Mouse (Mus musculus) megakaryocyte-erythroid progenitor cell, adult 5-6 weeks (primary cell): ENCODE results near the gene Gm42957. TPM values are rescaled to one million over a fixed set of nuclear protein-coding genes. Genes with fewer than 3 reads are reported as not detected.
"Not testable (repeated sequence)": the region's sequence is repeated elsewhere in the genome, so short reads cannot be mapped to it uniquely, and the experiment has no call there.

Source experiments
- ATAC-seq: replicated peaks from 2 replicates; pipeline ENCODE4 v1.8.0; 2016; ENCODE audit warnings: mild to moderate bottlenecking, inconsistent platforms; ENCODE audit not compliant: severe bottlenecking, poor library complexity, low FRiP score, low TSS enrichment
- total RNA-seq, 2 experiments: library from RNA; stranded (forward) in 1 of 2; stranded (reverse) in 1 of 2; fragments of 200-1000, 215-1000 nt in 1 of 2; fragments of >200 nt in 1 of 2; fragmentation: Nextera tagmentation in 1 of 2; gene quantifications; 2 replicates each; pipeline ENCODE4 v1.2.3; 2014 to 2017

The Gm42957 gene
- total RNA-seq, 2 experiments from 2014 or later, result 0.50 TPM; not detected in 1

GRCm38 (mm10) chr3:96606618-96607017 is 28.7 kb upstream of the Gm42957 start:
- no peak for ATAC-seq

DNA sequence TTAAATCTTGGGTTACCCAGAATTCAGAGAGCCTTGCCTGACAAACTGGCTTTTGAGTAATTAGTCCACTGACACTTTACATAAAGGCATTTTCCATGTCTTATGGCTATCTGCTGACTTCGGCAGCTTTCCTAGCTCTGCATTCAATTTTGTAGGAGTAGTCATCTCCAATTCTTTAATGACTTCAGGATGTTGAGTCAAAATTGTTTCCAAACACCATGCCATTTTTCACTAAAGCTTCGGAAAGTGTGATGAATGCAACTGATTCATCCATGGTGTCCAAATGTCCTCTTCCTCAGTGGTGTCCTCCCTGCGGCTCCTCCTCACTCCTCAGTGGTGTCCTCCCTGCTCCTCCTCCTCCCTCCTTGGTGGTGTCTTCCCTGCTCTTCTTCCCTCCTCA is 17.3 kb upstream of the Gm42957 start:
- no peak for ATAC-seq

DNA sequence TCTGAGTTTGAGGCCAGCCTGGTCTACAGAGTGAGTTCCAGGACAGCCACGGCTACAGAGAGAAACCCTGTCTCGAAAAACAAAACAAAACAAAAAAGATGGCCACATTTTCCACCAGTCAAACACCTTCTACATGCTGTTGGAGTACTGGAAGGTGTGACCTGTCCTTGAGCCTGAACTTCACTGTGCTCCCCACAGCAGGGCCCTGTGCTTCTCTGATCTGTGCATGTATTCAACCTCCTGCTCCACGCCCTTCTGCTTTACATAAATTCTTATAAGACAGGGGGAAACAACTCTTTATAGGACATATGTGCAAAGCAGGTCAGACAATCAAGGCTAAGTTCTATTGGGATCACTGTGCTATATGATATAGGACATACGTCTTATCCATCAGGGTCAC is 12.1 kb upstream of the Gm42957 start:
- no peak for ATAC-seq

DNA sequence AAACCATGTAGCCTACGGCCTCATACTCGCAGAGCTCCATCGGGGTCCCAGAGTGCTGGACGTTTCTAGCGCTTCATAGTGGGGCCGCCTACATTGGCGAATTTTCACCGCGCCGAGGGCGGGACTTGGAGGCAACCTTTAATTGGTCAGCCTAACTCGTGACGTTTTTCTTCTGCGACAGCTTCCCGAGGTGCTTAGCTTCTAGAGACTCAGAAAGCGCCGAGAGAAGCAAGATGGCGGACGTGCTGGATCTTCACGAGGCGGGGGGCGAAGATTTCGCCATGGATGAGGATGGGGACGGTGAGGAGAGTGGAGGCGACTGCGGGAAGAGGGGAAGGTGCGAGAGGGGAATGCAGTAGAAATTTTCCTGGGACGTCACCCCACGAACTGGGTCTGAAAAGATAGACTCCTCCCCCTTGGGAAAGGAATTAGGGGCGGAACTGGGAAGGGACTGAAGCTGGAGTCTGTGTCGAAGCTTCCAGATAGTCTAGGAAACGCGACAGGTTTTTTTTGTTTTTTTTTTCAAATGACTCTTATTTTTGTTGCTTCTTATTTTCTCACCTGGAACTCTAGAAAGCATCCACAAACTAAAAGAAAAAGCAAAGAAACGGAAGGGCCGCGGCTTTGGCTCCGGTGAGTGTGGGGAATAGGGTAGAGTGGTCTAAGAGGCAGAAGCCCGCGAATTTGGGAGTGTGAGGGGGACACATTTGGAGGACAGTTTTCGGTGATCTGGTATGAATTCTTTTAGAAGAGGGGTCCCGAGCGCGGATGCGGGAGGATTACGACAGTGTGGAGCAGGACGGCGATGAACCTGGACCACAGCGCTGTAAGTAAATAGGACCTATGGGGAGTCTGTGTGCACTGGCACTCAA is 5.3 kb upstream of the Gm42957 start, which contains the start of gene Rbm8a:
TSS of gene Rbm8a (plus strand) at position 205 of the 872 bp plus-strand sequence.
- ATAC-seq, result peak; percentile 95

GRCm38 (mm10) chr3:96632058-96632457 is 3.2 kb upstream of the Gm42957 start:
- ATAC-seq, result no peak

DNA sequence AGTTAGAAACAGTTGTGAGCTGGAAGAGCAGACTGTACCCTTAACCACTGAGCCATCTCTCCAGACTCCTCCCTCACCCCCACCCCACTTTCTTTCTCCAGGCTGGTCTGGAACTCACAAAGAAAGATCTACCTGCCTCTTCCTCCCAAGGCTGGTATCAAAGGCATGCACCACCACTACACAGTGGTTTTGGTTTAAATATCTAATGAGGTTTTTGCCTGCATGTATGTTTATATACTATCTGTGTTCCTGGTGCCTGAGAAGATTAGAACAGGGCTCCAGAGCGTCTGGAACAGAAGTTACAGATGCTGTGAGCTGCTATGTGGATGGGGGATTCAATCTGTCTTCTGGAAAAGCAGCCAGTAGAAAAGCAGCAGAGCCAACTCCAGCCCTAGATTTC is 1.3 kb upstream of the Gm42957 start:
- ATAC-seq, result no peak

DNA sequence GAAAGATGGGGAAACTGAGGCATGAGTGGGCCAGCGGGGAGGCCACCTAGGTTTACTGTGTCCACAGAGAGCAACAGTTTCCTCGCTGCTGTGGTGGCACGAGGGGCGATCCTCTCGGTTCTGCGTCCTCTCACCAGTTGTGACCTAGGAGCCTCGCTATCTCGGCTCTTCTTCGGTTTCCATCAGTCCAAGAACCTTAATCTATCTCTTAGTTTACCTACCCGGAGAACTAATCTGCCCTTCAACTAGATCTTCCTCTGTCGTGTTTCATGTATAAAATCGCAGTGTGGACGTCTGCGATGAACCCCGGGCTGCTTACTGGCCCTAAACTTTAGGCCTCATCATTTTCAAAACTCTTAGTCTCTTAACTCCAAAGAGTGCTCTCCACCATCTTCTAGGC is 632 bp downstream of the Gm42957 start:
- no peak for ATAC-seq

DNA sequence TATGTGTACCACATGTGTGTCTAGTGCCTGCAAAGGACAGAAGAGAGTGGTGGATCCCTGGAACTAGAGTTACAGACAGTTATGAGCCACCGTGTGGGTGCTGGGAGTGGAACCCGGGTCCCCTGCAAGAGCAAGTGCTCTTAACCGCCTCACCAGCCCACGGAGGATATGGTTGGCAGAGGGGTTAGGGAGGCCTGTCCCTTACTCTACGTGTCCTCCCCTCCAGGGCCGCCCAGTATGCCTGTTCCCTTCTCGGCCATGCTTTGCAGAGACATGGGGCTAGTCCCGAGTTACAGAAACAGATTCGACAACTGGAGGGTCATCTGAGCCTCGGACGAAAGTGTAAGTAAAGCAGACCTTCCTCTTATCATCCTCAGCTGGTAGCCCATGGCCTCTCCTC is 1.2 kb downstream of the Gm42957 start:
- ATAC-seq, result no peak

DNA sequence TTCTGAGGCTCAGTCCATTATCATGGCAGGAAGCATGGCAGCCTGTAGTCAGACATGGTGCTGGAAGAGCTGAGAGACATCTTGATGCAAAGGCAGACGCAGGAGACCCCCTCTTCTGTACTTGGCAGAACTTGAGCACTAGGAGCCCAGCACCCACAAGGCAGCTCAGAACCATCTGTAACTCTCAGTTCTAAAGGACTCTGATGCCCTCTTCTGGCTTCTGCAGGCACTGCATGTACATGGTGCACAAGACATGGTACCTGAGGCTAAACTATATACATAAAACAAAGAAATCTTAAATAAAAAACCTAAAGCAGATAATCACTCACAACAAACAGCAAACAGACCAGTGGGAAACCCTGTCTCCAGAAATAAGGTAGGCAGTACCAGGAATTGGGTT is 3.9 kb downstream of the Gm42957 start:
- peak; percentile 64 for ATAC-seq

- peak; percentile 48; the same call in 1 of the 2 replicates for ATAC-seq
Measured at GRCm38 (mm10) chr3:96645018-96645649, 9.9 kb downstream of the Gm42957 start, which contains the start of gene Itga10. Gene Itga10, plus strand, starts transcription at chr3:96645584.

- no peak for ATAC-seq
Measured at GRCm38 (mm10) chr3:96647365-96647764, 12.1 kb downstream of the Gm42957 start.

- no peak for ATAC-seq
Measured at GRCm38 (mm10) chr3:96660901-96661300, 25.6 kb downstream of the Gm42957 start.

DNA sequence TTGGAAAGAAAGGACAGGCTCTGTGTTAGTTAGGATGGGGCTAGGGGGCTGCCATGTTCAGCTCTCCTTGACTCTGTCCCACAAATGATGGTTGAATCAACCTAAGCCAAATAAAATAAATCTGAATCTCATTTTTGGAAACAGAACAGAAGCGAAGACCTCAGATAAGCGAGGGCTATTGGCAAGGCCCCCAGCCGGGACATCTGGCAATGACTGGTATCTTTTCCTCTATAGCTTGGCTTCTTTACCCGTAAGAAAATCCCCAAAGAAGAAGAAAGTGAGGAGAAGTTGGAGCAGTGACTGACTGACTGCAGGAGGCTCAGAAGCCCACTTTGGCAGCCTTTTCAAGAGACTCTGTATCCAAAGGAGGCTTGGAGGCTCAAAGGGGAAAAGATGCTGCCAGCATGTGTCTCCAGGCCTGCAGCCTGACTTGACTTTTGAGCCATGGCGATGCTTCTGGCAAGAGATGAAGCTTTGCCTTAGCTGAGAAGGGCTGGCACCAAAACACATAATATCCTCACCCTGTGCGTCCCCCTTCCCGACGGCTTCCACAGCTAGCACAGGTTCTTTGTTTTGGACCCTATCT is 27.6 kb downstream of the Gm42957 start:
- ATAC-seq, result no peak

DNA sequence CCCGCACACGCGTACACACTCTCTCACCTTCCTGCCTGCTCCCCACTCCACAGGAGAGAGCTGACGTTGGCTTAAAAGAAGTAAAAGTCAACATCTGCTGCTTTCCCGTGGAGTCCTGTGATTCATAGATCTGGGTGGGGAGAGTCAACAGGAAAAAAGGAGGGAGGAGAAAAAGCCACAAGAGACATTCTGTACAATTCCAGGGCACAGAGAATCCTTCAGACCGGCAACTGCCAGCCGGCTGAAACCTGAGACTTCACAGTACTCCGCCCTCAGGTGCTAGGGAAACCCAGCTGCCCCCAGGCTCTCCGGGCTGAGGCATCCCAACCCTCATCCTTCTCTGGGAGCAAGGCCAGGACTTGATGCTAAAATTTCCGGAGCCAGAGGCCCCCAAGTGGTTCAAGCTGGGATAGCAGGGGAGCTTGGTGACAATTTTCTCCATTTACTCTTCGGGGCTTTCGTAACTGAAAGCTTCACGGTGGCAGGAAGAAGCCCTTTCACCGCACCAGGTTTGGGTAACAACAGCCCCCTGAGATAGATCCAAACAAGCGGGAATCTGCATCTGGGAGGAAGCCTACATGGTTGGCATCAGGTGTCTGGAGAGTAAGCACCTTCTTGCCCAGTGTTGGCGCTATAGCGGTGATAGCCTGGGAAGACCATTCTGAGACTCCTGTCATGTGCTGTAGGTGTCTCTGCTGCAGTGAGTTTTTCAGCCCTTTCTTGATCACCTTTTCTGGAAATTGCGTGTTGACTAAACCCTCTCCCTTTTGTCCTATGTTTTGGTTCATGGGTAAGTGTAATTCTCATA is 28.4 kb downstream of the Gm42957 start:
- peak; percentile 68 for ATAC-seq

DNA sequence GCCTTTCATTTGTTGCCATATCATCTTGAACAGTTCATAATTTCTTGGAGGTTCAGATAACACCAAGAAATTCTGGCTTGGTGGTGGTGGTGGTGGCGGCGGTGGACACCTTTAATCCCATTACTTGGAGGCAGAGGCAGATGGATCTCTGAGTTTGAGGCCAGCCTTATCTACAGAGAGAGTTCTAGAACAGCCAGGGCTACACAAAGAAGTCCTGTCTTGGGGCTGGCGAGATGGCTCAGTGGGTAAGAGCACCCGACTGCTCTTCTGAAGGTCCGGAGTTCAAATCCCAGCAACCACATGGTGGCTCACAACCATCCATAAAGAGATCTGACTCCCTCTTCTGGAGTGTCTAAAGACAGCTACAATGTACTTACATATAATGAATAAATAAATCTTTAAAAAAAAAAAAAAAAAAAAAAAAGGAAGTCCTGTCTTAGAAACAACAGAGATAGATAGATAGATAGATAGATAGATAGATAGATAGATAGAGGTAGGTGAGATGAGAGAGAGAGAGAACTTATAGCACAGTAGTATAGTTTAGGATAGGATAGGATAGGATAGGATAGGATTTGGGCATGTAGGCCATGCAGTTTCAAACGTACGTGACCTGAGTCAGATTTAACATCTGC is 30.6 kb downstream of the Gm42957 start:
- ATAC-seq, result not testable (repeated sequence)

DNA sequence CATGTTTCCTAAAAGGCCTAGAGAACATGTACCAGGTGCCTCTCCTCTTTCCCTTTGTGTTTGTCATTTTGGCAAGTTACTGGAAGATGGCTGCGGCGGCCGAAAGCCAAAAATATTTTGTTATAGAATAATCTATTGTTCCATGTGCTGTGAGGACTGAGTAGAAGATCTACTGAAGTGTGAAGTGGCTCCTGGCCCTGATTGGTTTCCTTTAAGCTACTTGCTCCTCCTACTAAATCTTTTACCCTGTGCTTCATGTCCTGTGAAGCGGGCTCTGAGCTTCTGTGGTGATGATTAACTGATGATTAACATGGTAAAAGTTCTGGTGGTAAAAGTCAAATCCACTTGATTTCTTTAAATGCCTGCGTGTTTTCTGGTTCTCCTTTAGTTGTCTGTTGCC is 31.6 kb downstream of the Gm42957 start:
- ATAC-seq, result no peak

- no peak for ATAC-seq
Measured at GRCm38 (mm10) chr3:96667316-96667715, 32.0 kb downstream of the Gm42957 start.

DNA sequence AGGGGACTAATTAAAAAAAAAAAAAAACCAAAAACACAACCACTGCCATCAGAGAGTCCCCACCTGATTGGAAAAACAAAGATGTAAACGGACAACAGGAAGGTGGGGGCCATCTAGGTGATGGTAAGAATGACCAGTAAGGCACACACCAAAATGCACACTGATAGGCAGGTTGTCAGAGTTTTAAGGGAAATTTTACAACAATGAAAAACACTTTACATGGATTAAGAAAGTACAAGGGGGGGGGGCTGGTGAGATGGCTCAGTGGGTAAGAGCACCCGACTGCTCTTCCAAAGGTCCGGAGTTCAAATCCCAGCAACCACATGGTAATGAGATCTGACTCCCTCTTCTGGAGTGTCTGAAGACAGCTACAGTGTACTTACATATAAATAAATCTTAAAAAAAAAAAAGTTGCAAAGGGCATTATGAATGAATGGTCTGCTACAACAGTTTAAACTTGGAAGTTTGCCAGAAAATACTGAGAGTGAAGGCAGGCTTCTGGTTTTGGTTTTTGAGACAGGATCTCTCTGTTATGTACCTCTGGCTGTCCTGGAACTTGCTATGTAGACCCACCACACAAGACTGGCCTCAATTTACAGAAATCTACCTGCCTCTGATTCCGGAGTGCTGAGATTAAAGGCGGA is 33.3 kb downstream of the Gm42957 start:
- ATAC-seq, result no peak
